Mouse (Mus musculus) retina, postnatal 7 days (tissue): ENCODE results near the gene Zbtb8a.
"Not testable (repeated sequence)": the region's sequence is repeated elsewhere in the genome, so short reads cannot be mapped to it uniquely, and the experiment has no call there.

Experiments
- DNase-seq: peaks from one replicate; pipeline ENCODE4 v3.0.0-alpha.2; 2012; ENCODE audit warnings: low read depth, low spot score

Zbtb8a gene

GRCm38 (mm10) chr4:129377601-129378390 is at the start of gene Zbtb8a:
Gene Zbtb8a, minus strand, starts transcription at chr4:129378116.
- peak; percentile 40 for DNase-seq

- DNase-seq: no peak
Observed at GRCm38 (mm10) chr4:129418321-129418720, 40.4 kb upstream of the Zbtb8a start.

- no peak for DNase-seq
Observed at GRCm38 (mm10) chr4:129416478-129416877, 38.6 kb upstream of the Zbtb8a start.

- DNase-seq: no peak
Observed at GRCm38 (mm10) chr4:129415892-129416291, 38.0 kb upstream of the Zbtb8a start.

GRCm38 (mm10) chr4:129410991-129411390 is 33.1 kb upstream of the Zbtb8a start:
- DNase-seq: no peak

GRCm38 (mm10) chr4:129410532-129410931 is 32.6 kb upstream of the Zbtb8a start:
- not testable (repeated sequence) for DNase-seq

- peak; percentile 23 for DNase-seq
Observed at GRCm38 (mm10) chr4:129406447-129406846, 28.5 kb upstream of the Zbtb8a start.

GRCm38 (mm10) chr4:129399813-129400212 is 21.9 kb upstream of the Zbtb8a start:
- no peak for DNase-seq

- DNase-seq: no peak
Observed at GRCm38 (mm10) chr4:129396960-129397359, 19.0 kb upstream of the Zbtb8a start.

GRCm38 (mm10) chr4:129394089-129394870 is 16.4 kb upstream of the Zbtb8a start:
- no peak for DNase-seq

GRCm38 (mm10) chr4:129390936-129391557 is 13.1 kb upstream of the Zbtb8a start:
- DNase-seq: no peak

GRCm38 (mm10) chr4:129390216-129390743 is 12.4 kb upstream of the Zbtb8a start:
- DNase-seq: no peak

GRCm38 (mm10) chr4:129388404-129388803 is 10.5 kb upstream of the Zbtb8a start:
- no peak for DNase-seq

- DNase-seq: no peak
Observed at GRCm38 (mm10) chr4:129386989-129387388, 9.1 kb upstream of the Zbtb8a start.

- no peak for DNase-seq
Observed at GRCm38 (mm10) chr4:129386269-129386946, 8.5 kb upstream of the Zbtb8a start.

GRCm38 (mm10) chr4:129385685-129386084 is 7.8 kb upstream of the Zbtb8a start:
- no peak for DNase-seq

GRCm38 (mm10) chr4:129384440-129384839 is 6.5 kb upstream of the Zbtb8a start:
- no peak for DNase-seq

- DNase-seq: no peak
Observed at GRCm38 (mm10) chr4:129383586-129383985, 5.7 kb upstream of the Zbtb8a start.

- no peak for DNase-seq
Observed at GRCm38 (mm10) chr4:129382488-129382887, 4.6 kb upstream of the Zbtb8a start.

- DNase-seq: no peak
Observed at GRCm38 (mm10) chr4:129382029-129382428, 4.1 kb upstream of the Zbtb8a start.

GRCm38 (mm10) chr4:129381148-129381547 is 3.2 kb upstream of the Zbtb8a start:
- DNase-seq: no peak
